Mouse (Mus musculus) left cerebral cortex, adult 9 months (tissue): ENCODE measurements around the gene Apba2.

Source experiments
- DNase-seq, 2 experiments: peaks; one replicate each; pipeline ENCODE4 v3.0.0; 2022; ENCODE audit warnings: low spot score in 2 of 2

The Apba2 gene

DNA sequence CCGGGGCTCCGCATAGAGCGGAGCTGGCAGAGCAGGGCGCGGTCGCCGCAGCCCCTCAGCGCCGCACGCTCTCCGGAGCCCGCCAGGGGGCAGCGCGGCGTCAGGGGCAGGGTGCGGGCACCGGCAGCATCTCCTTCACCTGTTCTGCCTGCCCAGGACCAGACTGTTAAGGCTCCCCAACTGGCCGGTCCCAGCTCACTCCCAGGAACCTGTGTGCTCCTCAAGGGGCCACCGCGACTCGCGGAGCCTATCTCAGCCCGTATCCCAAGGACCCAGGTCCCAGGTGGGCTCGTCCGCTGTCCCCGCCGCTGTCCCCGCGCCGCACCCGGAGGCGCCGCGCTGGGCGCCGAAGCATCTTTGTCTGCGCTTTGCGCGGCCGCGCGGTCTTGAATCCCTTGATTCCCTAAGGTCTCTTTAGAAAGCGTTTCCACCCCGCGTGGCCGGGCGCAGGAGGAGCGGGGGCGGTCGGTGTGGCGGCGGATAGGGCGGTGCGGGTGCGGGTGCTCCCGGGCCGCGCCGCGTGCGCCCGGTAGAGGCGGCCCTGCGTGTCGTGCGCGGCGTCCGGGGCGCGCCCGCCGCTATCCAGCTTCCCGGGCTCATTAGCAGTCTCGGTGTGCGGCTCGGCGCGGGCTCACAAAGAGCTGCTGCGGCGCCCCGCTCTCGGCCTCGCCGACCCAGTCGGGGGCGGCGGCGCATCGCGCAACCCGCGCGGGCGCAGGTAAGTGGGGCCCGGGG, at the start of gene Apba2:
Gene Apba2 (plus strand): TSS at position 171 of the 735 bp plus-strand sequence.
- DNase-seq, result peak in 1 of 2 experiments; percentile 72

DNA sequence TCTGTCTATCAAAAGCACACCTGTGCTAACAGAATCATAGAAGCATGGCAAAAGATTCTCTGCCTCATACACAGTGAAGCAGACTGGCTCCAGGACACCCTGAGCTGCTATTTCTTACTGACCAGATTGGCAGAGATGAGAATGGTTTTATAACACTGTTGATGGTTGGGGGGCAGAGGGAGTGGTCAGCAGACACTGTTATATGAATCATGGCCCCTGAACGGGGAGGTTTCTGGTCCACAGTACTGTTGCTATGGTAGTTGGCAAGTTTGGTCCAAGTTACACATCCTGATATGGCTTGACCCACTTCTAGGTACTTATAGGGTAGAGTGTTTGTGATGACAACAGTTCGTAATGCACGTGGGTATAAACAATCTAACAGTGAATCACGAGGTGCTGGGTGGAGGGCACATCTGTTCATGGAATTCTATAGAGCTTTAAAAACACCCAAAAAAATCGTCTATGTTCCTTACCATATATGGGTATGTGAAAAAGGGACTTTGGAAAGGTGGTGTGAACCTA, 49.6 kb upstream of the Apba2 start:
- DNase-seq, result peak; percentile 5 to 30

DNA sequence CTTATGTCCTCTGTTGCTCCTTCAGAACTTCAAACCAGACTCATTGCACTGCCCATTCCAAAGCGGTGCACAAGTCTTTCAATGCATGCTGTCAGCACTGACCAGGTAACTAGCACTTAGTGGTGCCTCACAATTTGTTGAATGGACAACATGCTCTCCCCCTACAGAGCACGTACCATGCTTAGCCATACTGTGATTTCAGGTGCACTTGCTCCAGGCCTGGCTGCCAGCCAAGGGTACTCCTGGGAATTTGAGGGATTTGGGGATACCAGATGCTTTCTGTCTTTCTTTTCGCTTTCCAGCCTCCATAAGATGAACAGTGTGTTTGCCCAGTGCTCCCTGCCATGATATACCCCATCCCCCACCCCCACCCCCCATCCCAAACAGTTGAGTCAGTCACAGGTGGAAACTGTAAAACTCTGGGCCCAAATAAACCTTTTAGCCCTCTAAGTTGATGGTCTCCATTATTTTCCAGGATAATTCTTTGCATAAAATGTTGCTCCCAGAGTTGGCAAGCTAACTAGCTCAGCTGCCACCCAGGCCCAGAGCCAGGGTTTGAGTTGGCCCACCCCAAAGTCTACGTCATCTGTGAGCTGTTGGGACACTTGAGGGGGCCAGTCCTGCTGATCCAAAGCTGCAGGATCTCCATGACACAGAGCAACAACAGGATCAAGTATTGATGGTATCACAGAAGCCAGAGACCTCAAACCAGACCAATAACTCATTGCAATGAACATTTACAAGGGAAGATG, 48.9 kb upstream of the Apba2 start:
- DNase-seq, result no peak

DNA sequence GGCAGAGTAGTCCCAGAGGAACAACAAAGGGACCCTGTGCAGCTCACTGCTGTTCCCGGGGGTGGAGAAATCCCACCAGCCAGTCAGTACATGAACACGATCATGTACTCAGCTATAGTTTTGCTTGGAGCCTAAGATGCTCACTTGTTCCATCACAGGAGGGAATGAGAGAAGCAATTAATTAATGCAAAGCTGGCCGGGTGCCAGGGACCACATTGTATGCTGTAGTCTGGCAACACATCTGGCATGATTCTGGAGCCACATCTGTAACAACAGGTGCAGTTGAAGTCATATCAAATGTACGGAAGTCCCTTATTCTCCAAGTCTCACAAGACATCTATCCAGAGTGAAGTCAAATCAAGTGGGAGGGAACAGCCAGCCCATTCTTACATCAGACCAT, 45.3 kb upstream of the Apba2 start:
- no peak for DNase-seq

DNA sequence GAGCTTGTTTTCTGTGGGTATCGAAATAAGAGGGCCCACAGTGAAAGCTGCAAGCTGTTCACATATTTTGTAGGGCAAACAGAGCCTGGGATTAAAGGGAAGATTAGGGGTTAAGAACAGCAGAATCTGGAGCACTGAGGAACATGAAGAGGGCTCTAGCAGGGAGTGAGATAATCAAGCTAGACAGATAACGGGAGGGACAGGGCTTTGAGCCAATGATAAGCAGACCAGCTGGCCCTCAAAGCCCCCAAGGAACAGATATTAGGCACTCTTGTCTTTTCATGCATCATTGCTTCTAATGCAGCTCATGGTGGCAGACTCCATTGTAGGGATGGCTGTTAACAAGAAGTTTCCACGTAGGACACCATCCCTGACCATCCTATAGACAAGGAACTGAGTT, 44.8 kb upstream of the Apba2 start:
- no peak for DNase-seq

DNA sequence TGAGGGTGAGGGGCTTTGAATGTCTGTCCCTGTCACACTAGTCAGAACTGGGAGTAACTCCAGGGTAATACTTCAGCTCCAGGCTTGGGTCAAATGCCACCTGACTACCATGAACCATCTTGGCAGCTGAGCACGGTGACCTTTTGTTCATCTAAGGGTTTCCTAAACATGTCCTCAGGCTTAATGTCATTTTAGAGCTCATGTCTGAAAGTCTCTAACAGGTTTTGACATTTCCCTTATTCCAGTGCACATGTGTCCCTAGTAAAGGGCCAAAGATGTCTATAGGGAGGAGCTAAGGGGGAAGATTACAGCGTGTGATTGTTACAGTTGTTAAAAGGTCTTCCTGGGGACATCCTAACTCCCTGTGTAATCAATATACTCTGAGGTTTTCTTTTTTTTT, 43.7 kb upstream of the Apba2 start:
- no peak for DNase-seq

DNA sequence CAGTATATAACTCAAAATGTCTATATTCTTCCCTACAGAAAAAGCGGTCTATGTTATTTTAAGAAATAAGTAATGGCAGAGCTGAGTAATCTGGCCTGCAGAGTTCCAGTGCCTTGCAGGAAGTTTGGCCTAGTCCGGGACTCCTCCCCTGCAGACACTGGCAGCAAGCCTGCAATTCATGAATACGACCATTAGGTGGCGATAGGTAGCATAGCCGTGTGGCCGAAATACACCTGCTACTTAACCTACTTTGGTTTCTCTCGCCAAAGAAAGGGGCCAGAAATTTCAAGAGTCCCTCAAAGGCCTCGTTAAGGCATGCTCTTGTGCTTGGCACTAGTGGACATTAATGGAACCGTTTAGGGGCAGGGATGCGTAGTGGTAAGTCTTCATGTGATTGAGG, 4.1 kb upstream of the Apba2 start:
- DNase-seq, result peak in 1 of 2 experiments; percentile 13

DNA sequence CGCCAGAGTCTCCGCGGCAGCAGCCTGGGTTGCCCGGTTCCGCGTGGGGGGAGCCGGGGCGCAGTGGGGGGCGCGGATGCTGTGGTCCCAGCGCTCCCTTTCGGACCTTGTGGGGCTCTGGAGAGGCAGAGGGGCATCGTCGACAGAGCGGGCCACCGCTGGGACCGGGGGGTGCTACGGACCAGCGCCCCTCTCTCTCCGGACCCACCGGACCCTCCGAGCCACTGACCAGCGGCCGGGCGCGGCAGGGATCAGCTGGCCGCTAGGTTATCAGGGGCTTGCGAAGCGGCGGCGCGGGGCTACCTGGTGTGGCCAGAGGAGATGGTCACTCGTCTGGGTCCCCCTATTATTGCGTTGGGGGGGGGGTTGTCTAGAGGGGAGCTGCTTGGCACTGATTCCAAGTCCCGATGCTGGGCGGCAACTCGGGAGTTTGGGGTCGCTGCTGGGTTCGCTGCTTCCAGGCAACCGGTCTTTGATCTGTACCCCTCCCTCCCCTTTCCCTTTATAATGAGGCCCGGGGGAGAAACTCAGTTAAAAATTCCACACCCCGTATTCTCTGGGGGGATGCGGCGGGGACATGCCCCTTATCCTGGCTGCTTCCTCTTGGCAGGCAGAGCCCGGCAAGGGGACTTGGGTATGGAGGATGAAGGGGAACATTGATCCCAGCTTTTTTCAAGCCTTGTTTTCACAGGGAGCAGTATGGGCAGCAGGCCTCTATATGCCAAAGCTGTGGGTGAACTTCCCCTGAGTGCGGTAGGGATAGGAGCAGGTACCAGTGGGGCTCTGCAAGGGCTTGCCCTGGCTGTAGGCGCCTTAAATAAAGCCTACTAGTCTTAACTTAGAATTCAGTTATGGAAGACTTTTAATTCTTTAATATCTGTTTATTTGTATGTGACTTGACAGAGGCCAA, 1.0 kb downstream of the Apba2 start:
- peak in 1 of 2 experiments; percentile 13 for DNase-seq

DNA sequence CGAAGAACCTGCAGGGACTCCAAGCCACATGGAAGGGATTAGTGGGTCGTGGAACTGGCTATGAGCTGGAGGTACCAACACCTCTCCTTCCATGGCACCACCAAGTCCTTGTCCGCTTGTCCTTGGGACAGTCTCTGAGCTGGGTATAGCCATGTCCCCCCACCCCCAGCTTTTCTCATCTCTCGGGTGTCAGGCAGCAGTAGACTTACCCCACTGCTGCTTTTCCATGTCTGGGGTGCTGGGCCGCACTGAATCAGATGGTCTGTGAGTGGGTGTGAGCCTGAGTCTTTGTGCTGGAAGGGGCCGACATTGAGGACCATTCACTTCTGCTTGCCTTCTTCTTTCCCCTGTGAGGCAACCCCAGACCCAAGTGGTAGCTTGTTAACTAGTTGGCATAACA, 2.1 kb downstream of the Apba2 start:
- DNase-seq, result peak in 1 of 2 experiments; percentile 10

DNA sequence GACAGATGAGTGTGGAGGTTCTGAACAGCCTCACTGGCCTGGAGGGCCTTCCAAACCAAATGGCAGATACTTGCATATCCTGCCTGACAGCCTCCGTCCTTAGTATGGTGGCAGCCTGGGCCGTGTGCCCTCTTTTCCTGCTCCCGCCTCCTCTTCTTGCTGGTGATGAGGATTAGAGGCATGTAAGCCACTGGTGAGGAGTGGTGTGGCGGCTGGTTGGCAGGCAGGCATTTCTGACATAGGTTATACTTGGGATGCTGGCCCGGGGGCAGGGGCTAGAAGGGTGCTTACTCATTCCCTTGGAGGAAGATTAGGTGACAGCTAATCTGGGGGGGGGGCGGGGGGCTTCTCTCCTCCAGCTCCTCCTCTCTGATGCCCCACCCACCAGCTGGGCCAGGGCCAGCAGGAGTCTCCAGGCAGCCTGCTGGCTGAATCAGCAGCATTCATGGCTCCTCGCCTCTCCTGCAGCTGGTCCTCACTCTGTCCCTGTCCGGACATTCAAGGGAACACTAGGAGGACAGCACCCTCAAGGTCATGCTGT, 3.3 kb downstream of the Apba2 start:
- peak in 1 of 2 experiments; percentile 63 for DNase-seq

DNA sequence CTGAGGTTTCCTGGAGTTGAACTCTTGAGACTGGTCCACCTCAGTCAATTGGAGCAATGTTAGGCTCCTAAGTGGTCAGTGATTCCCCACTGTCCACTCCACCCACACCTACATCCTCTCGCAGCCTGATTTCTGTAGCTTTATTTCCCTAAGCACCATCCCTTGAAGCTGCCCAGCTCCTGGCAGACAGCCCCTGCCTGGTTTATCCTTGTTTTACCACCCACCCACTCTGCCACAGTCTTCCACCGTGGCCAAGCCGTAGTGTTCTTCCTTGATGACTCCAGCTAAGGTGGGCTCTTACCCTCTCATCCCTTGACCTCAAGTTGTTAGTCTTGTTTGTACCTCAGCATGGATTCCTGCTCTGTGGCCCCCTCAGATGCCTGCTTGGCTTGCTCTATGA, 4.1 kb downstream of the Apba2 start:
- DNase-seq, result no peak

DNA sequence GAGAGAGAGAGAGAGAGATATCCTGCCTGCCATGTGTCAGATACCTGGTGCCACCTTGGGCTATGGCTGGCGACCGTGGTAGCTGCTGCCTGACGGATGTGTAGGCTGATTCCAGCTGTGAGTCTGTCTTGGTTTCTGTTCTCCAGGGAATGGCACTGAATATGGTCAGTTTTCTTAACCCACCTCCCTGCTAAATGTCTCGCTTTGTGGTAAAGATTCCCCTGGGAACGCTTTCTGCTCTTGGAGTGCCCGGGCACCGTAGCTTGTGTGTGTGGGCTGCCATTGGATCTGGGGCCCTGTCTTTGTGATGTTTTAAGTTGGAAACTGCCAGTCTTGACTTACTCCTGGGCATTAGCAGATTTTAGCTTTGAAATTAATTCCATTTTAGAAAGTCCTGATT, 7.3 kb downstream of the Apba2 start:
- DNase-seq, result peak in 1 of 2 experiments; percentile 2

DNA sequence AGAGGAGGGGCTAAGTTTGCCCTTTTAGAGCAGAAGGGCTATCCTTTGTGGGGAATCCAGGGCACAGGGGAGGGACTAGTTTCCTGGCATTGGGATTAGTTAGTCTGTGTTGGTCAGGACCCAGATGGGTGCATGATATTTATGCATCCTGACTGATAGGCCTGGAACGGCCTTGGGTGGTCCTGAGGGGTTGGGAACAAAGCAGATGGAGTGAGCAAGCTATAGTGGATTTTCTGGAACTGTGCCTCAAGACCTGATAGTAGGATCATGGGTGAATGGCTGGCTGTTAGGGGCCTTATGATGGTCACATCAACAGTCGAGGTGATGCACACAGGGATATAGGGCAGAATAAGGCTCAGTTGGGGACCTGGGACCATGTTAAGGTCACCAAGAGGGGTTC, 8.4 kb downstream of the Apba2 start:
- peak in 1 of 2 experiments; percentile 1 for DNase-seq

DNA sequence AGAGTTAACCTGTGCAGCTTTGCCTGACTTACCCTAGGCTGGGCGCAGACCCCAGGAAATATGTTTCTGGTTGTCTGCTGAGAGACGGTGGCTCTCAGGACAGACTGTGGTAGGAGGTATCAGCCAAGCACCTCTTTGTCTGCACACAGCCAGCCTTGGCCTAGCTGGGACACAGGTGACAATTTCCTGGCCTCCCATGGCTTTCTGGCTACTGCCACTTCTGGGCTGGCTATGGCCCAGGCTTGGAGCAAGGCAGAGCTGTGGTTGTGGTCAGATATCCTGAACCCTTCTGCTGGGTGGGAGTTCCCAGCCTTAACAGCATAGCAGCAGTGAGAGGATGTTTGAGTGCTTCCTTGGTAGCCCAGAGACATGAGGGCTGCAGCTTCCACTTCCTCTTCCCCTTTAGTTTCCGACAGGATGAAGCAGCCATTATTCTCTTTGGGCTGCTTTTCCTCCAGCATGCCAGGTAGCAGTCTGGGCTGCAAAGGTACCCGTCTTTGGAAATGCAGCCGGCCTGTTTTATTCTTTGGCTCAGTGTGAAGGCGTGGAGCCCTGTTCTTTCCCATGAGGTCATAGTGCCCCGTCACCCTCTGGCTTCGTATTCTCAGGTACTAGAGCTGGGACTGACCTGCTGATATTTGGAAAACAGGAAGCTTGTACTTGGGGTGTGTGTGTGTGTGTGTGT, 9.2 kb downstream of the Apba2 start:
- peak in 1 of 2 experiments; percentile 1 for DNase-seq

DNA sequence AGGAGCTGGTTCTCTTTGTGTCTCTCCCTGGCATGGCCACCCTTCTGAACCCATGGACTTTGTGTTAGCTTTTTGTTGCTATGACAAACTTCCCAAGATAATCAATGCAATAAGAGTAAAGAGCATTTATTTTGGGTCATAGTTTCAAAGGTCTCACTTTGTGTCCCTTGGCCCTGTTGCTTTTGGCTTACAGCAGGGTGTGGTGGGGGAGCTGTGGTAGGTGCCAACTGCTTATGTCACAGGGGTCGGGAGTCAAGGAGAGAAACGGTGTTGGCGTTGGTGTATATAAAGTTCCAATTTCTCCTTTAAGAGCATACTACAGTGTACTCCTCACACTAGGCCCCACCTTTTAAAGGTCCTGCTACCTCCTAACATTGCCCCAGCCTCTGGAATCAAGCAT, 12.1 kb downstream of the Apba2 start:
- no peak for DNase-seq

DNA sequence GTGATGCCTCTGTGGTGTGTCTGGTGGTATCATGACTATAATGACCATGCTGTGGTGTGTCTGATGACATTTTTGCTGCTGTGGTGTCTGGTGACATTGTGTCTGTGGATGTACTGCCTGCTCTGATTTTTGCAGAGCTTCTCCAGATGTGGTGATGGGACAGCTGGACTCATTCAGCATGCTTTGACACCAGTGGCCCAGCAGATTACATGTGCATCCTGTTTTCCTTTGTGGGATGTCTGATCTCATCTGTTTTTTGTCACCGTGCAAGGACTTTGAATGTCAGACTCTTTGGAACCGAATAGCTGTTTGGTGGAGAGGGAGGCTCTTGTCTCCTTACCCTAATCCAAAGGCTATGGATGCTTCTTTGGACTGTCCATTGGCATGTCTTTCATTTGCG, 13.8 kb downstream of the Apba2 start:
- no peak for DNase-seq

DNA sequence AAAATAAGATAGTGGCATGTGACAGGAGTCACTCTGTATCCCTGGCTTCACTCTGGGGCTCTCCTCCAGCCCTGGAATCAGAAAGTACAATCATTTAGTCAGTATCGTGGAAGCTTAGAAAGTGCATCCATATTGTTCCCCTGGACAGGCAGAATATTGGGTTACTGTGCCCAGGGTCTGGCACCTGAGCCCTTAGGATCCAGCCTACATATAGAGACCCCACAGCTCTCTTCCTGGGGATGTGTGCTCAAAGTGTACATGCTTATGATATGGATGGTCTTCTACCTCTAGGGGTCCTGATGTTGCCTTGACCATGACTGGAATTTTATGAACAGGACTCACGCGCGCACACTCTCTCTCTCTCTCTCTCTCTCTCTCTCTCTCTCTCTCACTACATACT, 14.4 kb downstream of the Apba2 start:
- no peak for DNase-seq

DNA sequence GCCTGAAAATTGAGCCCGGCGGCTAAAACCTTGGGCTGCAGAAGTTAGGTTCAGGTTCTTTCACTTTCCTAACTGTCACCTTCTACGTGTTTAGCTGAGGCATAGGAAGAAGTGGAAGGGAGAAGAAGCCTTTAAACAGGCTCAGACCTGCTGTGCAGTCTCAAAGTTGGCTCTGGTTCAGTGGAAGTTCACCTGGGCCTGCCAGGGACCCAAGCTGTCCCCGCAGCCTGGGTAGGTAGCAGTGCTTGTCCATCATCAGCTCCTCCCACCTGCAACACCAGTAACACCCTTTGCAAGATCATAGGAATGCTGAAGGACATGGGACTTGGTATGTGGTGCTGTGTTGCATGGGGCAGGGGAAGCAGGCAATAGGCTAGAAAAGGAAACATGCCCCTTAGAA, 17.6 kb downstream of the Apba2 start:
- DNase-seq, result no peak

DNA sequence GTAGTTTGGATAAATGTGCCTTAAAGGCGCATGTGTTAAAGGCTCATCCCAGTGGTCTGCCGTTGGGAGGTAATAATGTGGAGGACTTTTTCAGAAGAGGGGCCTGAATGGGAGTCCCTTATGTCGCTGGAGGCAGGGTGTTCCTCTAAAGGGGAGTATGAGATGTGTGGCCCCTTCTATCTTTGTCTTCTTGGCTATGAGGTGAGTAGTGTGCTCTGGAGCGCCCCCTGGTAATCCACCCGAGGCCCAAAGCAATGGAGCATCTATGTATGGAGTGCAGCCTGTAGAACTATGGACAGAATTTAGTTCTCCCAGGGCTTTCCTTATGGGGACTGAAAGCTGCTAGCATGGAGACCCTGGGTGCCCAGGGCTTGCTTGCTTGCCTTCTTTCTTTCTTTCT, 18.0 kb downstream of the Apba2 start:
- DNase-seq, result no peak

DNA sequence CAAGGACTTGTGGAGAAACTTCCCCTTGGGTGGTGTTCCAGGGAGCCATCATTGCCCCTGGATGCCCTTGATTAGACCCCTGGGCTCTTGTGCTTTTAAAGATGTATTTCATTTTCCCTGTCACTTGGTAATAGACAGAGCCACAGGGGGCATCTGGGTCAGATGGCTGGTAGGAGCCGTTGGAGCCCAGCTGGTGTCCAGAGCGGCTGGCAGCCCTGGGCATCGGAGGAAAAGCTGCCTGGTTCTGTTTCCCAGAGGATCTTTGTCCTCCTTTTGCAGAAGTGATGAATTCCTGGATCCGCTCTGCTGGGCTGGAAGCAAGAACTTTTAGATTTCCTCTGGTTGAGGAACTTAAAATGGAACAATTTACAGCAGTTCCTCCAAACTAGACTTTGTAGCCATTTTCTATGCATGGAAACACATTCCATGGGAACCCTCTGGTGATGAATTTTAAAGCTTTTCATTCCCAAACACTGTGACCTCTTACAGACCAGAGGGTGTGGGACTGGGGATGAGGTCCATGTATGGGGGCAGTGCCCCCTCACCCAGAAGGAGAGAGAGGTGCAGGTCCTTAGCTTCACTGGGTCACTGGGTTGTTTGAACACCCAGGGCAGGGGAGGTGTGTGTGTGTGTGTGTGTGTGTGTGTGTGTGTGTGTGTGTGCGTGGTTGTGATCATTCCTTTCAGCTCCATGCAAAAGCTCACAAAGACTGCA, 20.3 kb downstream of the Apba2 start:
- DNase-seq, result no peak

DNA sequence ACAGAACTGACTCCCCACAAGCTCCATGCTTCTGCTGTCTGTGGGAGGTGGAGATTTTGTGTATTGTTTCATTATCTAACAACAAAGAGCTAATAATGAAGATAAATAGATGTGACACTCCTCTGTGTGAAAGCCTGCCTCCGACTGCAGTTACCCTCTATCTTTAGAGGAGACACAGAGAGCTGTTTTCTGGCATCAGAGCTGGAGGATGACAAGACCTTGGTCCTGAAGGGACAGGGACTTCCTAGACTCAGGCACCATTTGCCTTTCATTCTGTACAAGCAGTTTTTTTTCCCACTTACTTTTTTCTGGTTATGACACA, 20.9 kb downstream of the Apba2 start:
- no peak for DNase-seq
